In the genomic region with DNA sequence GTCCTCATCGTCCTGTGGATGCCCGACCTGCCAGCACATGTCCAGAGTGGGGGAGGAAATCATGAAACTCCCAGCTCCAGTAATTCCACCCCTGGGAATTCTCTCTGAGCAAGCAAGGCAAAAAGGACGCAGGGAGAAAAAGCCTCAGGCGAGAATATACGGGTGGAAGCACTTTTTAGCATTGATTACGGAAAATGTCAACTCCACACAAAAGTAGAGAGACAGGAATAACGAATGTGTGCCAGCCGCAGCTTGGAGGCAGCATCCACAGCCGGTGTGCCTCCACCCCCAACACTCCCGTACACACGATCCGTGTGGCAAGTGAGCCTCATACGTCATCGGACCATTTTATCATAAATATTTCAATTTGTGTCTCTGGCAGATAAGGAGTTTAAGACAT, we compare ENCODE assay signal across 10 mouse cellular contexts.
DNase-seq lines count a peak whose midpoint lies in the region; ATAC-seq and TF ChIP-seq lines count a peak whose summit lies in the region.
"Had no signal": no experiment of that assay in that cellular context is flagged by ENCODE, and none has a peak within 500 bp of the region (broad histone marks: within the 10 kb centered on the region; RNA-seq: fewer than 3 reads in every experiment).

No protein-coding gene starts in this region.

- DNase-seq in heart, adult 8-10 months (ENCODE audit: low spot score), result peak; percentile 11
- no peak for DNase-seq in heart, postnatal 25 days (ENCODE audit: low spot score)
- DNase-seq in adipocyte (ENCODE audit: low spot score), result peak; percentile 33
- peak; percentile 62 for DNase-seq in cerebellum, adult 9-11 months
- DNase-seq in thymus, adult 2 months, result no peak
- DNase-seq in spleen, postnatal 14 days (ENCODE audit: low spot score in 2 of 2), result no peak
- DNase-seq: liver had no signal

- no peak for TF ChIP-seq CTCF in thymus, adult 2 months (IDR thresholded peaks at IDR 0.05; ENCODE audit: borderline replicate concordance, control insufficient read depth, extremely low read depth, insufficient read depth, low read length, poor library complexity)

- H3K27me3 ChIP-seq in midbrain, embryonic 16.5 days (ENCODE audit: control insufficient read depth, insufficient read depth, low read depth, low read length), result no peaks in the 10 kb centered on the region
- H3K27me3 ChIP-seq in thymus, adult 2 months (ENCODE audit: control insufficient read depth, insufficient read depth, low read length), result no peaks in the 10 kb centered on the region

- H3K9ac ChIP-seq in midbrain, embryonic 16.5 days (ENCODE audit: low read depth, low read length), result no peak overlapping the region; the same call in 1 of the 2 replicates
- H3K9ac ChIP-seq: intestine, embryonic 15.5 days had no signal

- H3K27ac ChIP-seq in midbrain, embryonic 16.5 days (ENCODE audit: low read length), result peak overlapping the region; percentile 90
- no peak overlapping the region for H3K27ac ChIP-seq in thymus, adult 2 months (ENCODE audit: control insufficient read depth, insufficient read depth, low read length)
- H3K27ac ChIP-seq: intestine, embryonic 15.5 days had no signal

- WGBS in midbrain, embryonic 16.5 days, result 36% methylated on average over 14 of the region's 14 CpGs
- WGBS in thymus, adult 2 months, result 86% methylated on average over 14 of the region's 14 CpGs

- peak overlapping the region; percentile 8; the same call in 1 of the 2 replicates for H3K4me2 ChIP-seq in midbrain, embryonic 16.5 days (ENCODE audit: low read length)
- H3K4me2 ChIP-seq: intestine, embryonic 15.5 days had no signal

- H3K4me3 ChIP-seq in midbrain, embryonic 16.5 days (ENCODE audit: low read depth, low read length), result no peak overlapping the region
- no peak overlapping the region for H3K4me3 ChIP-seq in thymus, adult 2 months (ENCODE audit: control insufficient read depth, insufficient read depth, low read length)
- H3K4me3 ChIP-seq: erythroblast, embryonic 14.5 days; intestine, embryonic 15.5 days had no signal

- no peaks in the 10 kb centered on the region for H3K36me3 ChIP-seq in midbrain, embryonic 16.5 days (ENCODE audit: control insufficient read depth, insufficient read depth, low read length)
- H3K36me3 ChIP-seq in thymus, adult 2 months (ENCODE audit: control insufficient read depth, insufficient read depth, low read length), result no peaks in the 10 kb centered on the region
- H3K36me3 ChIP-seq: intestine, embryonic 15.5 days had no signal

- intact Hi-C loops in heart, postnatal 25 days (cut with DNase I), result loop anchor here (10.0 kb wide), 1 partner anchor 316 kb away; no protein-coding TSS in a partner anchor

- no peak for TF ChIP-seq POLR2A in thymus, adult 2 months (IDR thresholded peaks at IDR 0.05; ENCODE audit: control insufficient read depth, extremely low read depth, insufficient read depth, low read length, poor library complexity)

- H3K9me3 ChIP-seq in midbrain, embryonic 16.5 days (replicated peaks; ENCODE audit: control insufficient read depth, low read length, poor library complexity, severe bottlenecking), result no peaks in the 10 kb centered on the region
- H3K9me3 ChIP-seq: intestine, embryonic 15.5 days had no signal

- no peak; the same call in 1 of the 2 replicates for ATAC-seq in midbrain, embryonic 16.5 days
- ATAC-seq: intestine, embryonic 15.5 days had no signal

- peaks cover 60% of the 10 kb centered on the region for H3K4me1 ChIP-seq in midbrain, embryonic 16.5 days (ENCODE audit: control insufficient read depth, insufficient read depth, low read length)
- H3K4me1 ChIP-seq in thymus, adult 2 months (replicated peaks; ENCODE audit: control insufficient read depth, insufficient read depth, low read length), result no peaks in the 10 kb centered on the region

Comparison
In these comparisons a context has a peak if more than half of its experiments do, and no peak if none do; other contexts are left out.
1. DNase-seq: peak in heart, adult 8-10 months (single experiment), adipocyte (single experiment) and cerebellum, adult 9-11 months (single experiment); none in heart, postnatal 25 days (single experiment), thymus, adult 2 months (single experiment) and spleen, postnatal 14 days (0 of 2).